Mouse (Mus musculus) heart, postnatal 36 days (tissue): ENCODE data around the gene Zfp951. TPM values are rescaled to one million over a fixed set of nuclear protein-coding genes. Genes with fewer than 3 reads are reported as not detected.
A peak's percentile ranks its signal among the peaks of the same experiment; 100 is the strongest.
"Not testable (repeated sequence)": the region's sequence is repeated elsewhere in the genome, so short reads cannot be mapped to it uniquely, and the experiment has no call there.

Source experiments
- DNase-seq, 2 experiments: peaks; one replicate each; pipeline ENCODE4 v3.0.0; 2021 to 2022
- intact Hi-C: fragments of 180-260 bp; cut with DNase I; formaldehyde crosslinking; loops from one replicate; pipeline ENCODE4 v1.15.1; 2025
- total RNA-seq, 2 experiments: library from RNA; stranded (reverse); gene quantifications; 2 replicates each; pipeline ENCODE4 v1.2.3; 2021

Zfp951 gene
- 1 to 10 TPM; 1.1 to 1.3 TPM for total RNA-seq

GRCm38 (mm10) chr5:104859962-104860525 lies at the start of gene Zfp951:
Zfp951 (minus strand) TSS chr5:104860070.
- peak; percentile 59 to 75 for DNase-seq
- intact Hi-C loops: not testable (repeated sequence)

- DNase-seq, intact Hi-C loops: not testable (repeated sequence)
Measured at GRCm38 (mm10) chr5:104906556-104906955, 46.7 kb upstream of the Zfp951 start.

- intact Hi-C loops: not testable (repeated sequence)
Measured at GRCm38 (mm10) chr5:104859045-104859961, 567 bp downstream of the Zfp951 start.

DNA sequence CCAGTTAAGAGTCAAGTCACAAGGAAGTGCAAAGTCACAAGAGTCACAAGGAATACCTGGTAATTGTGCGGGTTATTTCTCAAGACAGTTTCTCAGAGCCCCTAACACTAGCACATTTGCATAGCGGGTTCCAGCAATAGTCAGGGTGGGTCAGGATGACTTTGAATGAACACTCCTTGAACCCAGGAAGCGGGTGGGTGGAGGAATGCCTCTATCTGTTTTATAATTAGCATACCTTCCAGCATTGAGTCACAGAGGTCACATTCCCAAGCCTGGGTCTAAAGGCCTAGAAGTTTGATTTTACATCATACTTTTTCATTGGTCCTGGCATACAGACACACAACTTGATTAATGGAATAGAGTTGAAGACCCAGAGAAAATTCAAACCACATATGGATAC lies 5.3 kb downstream of the Zfp951 start:
- intact Hi-C loops, DNase-seq: not testable (repeated sequence)

More at GRCm38 (mm10) chr5:104859045-104859961, 567 bp downstream of the Zfp951 start:
- DNase-seq: not testable (repeated sequence)

DNA sequence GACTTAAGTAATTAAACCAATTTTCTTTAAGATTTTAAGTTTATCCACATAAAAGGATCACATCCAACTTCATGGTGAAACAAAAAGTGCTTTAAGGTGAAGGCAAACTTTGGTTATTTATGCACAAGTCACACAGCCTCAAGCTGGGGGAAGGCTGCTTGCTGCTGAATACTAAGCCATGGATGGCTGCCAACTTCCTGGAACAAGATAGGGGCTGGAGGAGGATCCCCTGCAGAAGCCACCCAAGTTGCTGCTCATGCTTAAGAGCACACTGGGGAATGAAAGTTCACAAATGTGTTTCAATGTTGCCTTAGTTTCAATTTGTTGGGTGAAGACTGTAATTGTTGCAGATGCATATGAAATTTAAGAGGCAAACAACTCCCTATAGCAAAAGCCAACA lies 26.5 kb downstream of the Zfp951 start:
- DNase-seq: no peak
- intact Hi-C loops: no loop called here

DNA sequence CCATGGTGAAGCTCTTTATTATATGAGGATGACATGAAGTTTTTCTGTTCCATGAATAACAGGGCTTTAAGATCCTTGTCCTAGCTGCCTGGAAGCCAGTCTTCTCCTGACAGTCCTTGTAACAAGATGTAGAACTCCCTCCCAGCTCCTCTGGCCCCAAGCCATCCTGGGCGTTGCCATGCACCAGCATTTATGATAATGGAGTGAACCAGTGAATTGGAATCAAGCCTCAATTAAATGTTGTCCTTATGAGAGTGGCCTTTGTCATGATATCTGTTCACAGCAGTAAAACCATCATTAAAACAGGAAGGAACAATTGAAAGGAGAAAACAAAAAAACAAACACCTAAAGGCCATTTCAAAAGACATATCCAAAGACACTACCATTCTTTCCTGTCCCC lies 30.3 kb downstream of the Zfp951 start:
- intact Hi-C loops: no loop called here
- DNase-seq: no peak

DNA sequence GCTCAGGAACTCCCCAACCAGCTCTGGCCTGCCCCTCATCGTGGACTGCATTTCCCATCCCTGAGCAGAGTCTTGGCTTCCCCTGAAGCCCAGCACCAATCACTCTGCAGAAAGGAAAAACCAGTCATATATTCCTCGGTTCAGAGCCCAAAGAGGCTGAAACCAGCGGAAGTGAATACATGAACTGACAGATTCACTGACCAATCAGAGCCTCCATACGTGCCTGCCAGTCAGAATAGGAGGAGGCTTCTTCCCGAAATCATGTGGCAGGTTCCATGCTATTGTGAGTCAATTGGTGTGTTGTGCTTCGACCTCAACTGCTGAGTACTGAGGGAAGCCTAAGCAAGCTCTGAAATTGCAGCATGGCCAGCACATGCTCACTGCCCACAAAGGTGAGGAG lies 89.7 kb downstream of the Zfp951 start:
- intact Hi-C loops, DNase-seq: not testable (repeated sequence)

Other genes with a start within 250 kb of the Zfp951 start
- gene Abcg3, start 122.6 kb upstream of the Zfp951 start, total RNA-seq: under 1 TPM; 0.08 to 0.30 TPM